Mouse (Mus musculus): ENCODE data around the gene Zbtb12.

- TF ChIP-seq CTCF (IDR thresholded peaks at IDR 0.05; ENCODE audit: low read depth) (no peak), EP300 (IDR thresholded peaks at IDR 0.05; ENCODE audit: low read depth) (no peak)
These were observed 28.7 kb upstream of the Zbtb12 start for GRCm38 (mm10) chr17:34850517-34851125.

All from liver, embryonic 14.5 days (tissue).